Mouse (Mus musculus) kidney, embryonic 16.5 days (tissue): Measurements from ENCODE around the gene Dnajc21. TPM values are rescaled to one million over a fixed set of nuclear protein-coding genes. Genes with fewer than 3 reads are reported as not detected.
"Not testable (repeated sequence)": the region's sequence is repeated elsewhere in the genome, so short reads cannot be mapped to it uniquely, and the experiment has no call there.

Source experiments
- ATAC-seq: fragments of 200-750 bp; cut with Nextera tagmentation; 2 replicates; pipeline ENCODE4 v1.8.0; 2017; ENCODE audit warnings: moderate TSS enrichment; ENCODE audit not compliant: low FRiP score, low TSS enrichment
- H3K27ac ChIP-seq: fragments of 300-500 bp; sonication (generic); 2 replicates; pipeline ENCODE4 v1.5.1; 2014; ENCODE audit warnings: low read length
- H3K27me3 ChIP-seq: fragments of 300-500 bp; sonication (generic); 2 replicates; pipeline ENCODE4 v1.6.1; 2014; ENCODE audit warnings: low read length, control low read depth, mixed read lengths; ENCODE audit not compliant: insufficient read depth
- H3K36me3 ChIP-seq: fragments of 300-500 bp; sonication (generic); 2 replicates; pipeline ENCODE4 v1.6.1; 2014; ENCODE audit warnings: low read length, control low read depth, mixed read lengths; ENCODE audit not compliant: insufficient read depth
- H3K4me1 ChIP-seq: fragments of 300-500 bp; sonication (generic); 2 replicates; pipeline ENCODE4 v1.6.1; 2014; ENCODE audit warnings: low read length, control low read depth, mixed read lengths; ENCODE audit not compliant: insufficient read depth
- H3K4me2 ChIP-seq: fragments of 300-500 bp; sonication (generic); replicated peaks from 2 replicates; pipeline ENCODE4 v1.6.1; 2014; ENCODE audit warnings: low read depth, low read length
- H3K4me3 ChIP-seq: fragments of 300-500 bp; sonication (generic); 2 replicates; pipeline ENCODE4 v1.5.1; 2014; ENCODE audit warnings: mild to moderate bottlenecking, low read length
- H3K9ac ChIP-seq: fragments of 300-500 bp; sonication (generic); replicated peaks from 2 replicates; pipeline ENCODE4 v1.6.1; 2014; ENCODE audit warnings: low read length
- H3K9me3 ChIP-seq: fragments of 300-500 bp; sonication (generic); 2 replicates; pipeline ENCODE4 v1.6.1; 2016; ENCODE audit warnings: low read length, control low read depth
- WGBS: fragments of 180-500 bp; shearing (Covaris S2); extraction: QIAGEN DNeasy Blood & Tissue Kit; methylation state at CpG from one replicate; pipeline ENCODE4 v1.1.7; 2014; 5-methylcytosine and 5-hydroxymethylcytosine counted together
- polyA plus RNA-seq: library from polyadenylated mRNA; unstranded; fragments of >200 nt; fragmentation: Nextera tagmentation; extraction: Ambion mirVana; gene quantifications from 2 replicates; pipeline ENCODE4 v1.2.1, GENCODE M21; 2015

Gene Dnajc21
- polyA plus RNA-seq, result 7.8 and 9.1 TPM in 2 replicates

- Histone ChIP-seq H3K27me3 (no peaks in the 10 kb centered on the region), H3K4me1 (peaks cover 10% of the 10 kb centered on the region), H3K36me3 (peaks cover 6% of the 10 kb centered on the region), H3K4me3 (peak within 1 kb of the TSS; percentile 89), H3K4me2 (peak within 1 kb of the TSS; percentile 95), H3K9me3 (no peaks in the 10 kb centered on the region), H3K27ac (peak within 1 kb of the TSS; percentile 80), H3K9ac (peak within 1 kb of the TSS; percentile 88)
- 0% methylated on average over 23 of the region's 87 CpGs for WGBS
- ATAC-seq, result peak; percentile 98
Observed at GRCm38 (mm10) chr15:10470151-10470831, at the start of gene Dnajc21. Dnajc21 (minus strand) TSS chr15:10470516.

DNA sequence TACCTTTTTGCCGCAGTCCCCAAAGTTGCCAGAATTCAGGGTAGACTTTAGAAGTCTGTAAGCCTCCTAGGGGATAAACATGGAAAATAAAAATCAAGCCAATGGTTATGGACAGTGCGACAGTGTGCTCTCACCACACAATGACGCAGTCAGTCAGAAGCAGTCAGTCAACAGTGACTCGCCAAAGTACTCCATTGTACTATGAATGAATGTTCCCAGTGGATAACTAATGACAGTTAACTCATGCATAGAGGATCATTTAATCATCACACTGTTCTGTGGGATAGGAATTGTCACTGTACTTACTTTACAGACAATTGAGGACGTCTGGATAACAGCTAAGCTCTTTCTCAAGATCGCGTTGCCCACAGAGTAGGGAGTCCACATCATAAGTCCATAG, 44.9 kb upstream of the Dnajc21 start:
- no peak for ATAC-seq
- 86% methylated on average over 7 of the region's 7 CpGs for WGBS
- Histone ChIP-seq H3K27ac (no peak overlapping the region), H3K4me2 (no peak overlapping the region), H3K36me3 (no peaks in the 10 kb centered on the region), H3K4me3 (no peak overlapping the region), H3K27me3 (no peaks in the 10 kb centered on the region), H3K9me3 (no peaks in the 10 kb centered on the region), H3K9ac (no peak overlapping the region), H3K4me1 (no peaks in the 10 kb centered on the region)

GRCm38 (mm10) chr15:10506099-10506498, 35.8 kb upstream of the Dnajc21 start:
- no peak overlapping the region for H3K27ac ChIP-seq
- no peak for ATAC-seq
- 27% methylated on average over 11 of the region's 11 CpGs for WGBS
- H3K27me3 ChIP-seq, result no peaks in the 10 kb centered on the region
- no peaks in the 10 kb centered on the region for H3K9me3 ChIP-seq
- no peaks in the 10 kb centered on the region for H3K36me3 ChIP-seq
- H3K4me1 ChIP-seq, result 0 out of 2 replicates have a peak, but pooled peaks cover 3% of the 10 kb centered on the region
- H3K4me3 ChIP-seq, result no peak overlapping the region
- no peak overlapping the region for H3K4me2 ChIP-seq
- H3K9ac ChIP-seq, result no peak overlapping the region

- 57% methylated on average over 11 of the region's 11 CpGs for WGBS
- H3K4me3 ChIP-seq, result no peak overlapping the region
- H3K27ac ChIP-seq, result no peak overlapping the region
- H3K4me2 ChIP-seq, result no peak overlapping the region
- H3K4me1 ChIP-seq, result 0 out of 2 replicates have a peak, but pooled peaks cover 2% of the 10 kb centered on the region
- H3K9ac ChIP-seq, result no peak overlapping the region
- peaks cover 3% of the 10 kb centered on the region; the same call in 1 of the 2 replicates for H3K36me3 ChIP-seq
- peak; percentile 31; the same call in 1 of the 2 replicates for ATAC-seq
- no peaks in the 10 kb centered on the region for H3K9me3 ChIP-seq
- H3K27me3 ChIP-seq, result no peaks in the 10 kb centered on the region
Observed at GRCm38 (mm10) chr15:10500838-10501719, 30.8 kb upstream of the Dnajc21 start.

GRCm38 (mm10) chr15:10500035-10500434, 29.7 kb upstream of the Dnajc21 start:
- H3K4me2 ChIP-seq, result no peak overlapping the region
- H3K27ac ChIP-seq, result no peak overlapping the region
- WGBS, result 83% methylated on average over 5 of the region's 5 CpGs
- H3K4me1 ChIP-seq, result no peaks in the 10 kb centered on the region
- H3K9ac ChIP-seq, result no peak overlapping the region
- no peak for ATAC-seq
- H3K27me3 ChIP-seq, result no peaks in the 10 kb centered on the region
- peaks cover 6% of the 10 kb centered on the region; the same call in 1 of the 2 replicates for H3K36me3 ChIP-seq
- no peaks in the 10 kb centered on the region for H3K9me3 ChIP-seq
- H3K4me3 ChIP-seq, result no peak overlapping the region

GRCm38 (mm10) chr15:10499593-10499992, 29.3 kb upstream of the Dnajc21 start:
- Histone ChIP-seq H3K4me3 (no peak overlapping the region), H3K9me3 (no peaks in the 10 kb centered on the region), H3K27me3 (no peaks in the 10 kb centered on the region), H3K36me3 (peaks cover 6% of the 10 kb centered on the region; the same call in 1 of the 2 replicates), H3K4me1 (no peaks in the 10 kb centered on the region), H3K27ac (no peak overlapping the region), H3K9ac (no peak overlapping the region), H3K4me2 (no peak overlapping the region)
- ATAC-seq, result no peak
- 76% methylated on average over 5 of the region's 5 CpGs for WGBS

GRCm38 (mm10) chr15:10496696-10497095, 26.4 kb upstream of the Dnajc21 start:
- not testable (repeated sequence) for H3K9me3 ChIP-seq, H3K4me2 ChIP-seq, H3K27me3 ChIP-seq, H3K27ac ChIP-seq, H3K9ac ChIP-seq, H3K4me3 ChIP-seq, H3K4me1 ChIP-seq, ATAC-seq
- WGBS, result 100% methylated on average over 1 of the region's 1 CpGs
- H3K36me3 ChIP-seq, result peaks cover 24% of the 10 kb centered on the region

DNA sequence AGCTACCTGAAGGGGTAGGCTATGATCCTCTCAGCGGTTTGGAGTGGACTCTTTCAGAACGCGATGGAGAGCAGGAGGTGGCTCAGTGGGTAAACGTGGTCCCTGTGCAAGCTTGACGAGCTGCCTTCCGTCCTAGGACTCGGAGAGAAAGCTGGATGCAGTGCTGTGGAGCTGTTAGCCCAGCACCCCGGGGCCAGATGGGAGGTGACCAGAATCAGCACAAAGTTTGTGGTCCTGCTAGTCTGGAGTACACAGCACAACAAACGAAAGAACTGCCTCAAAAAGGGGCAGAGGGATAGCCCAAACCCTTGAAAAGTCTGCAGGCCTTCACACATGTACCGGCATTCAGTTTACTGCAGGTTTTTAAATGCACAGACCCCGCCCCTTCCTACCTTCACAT, 25.6 kb upstream of the Dnajc21 start:
- Histone ChIP-seq H3K27me3 (no peaks in the 10 kb centered on the region), H3K4me3 (no peak overlapping the region), H3K9me3 (no peaks in the 10 kb centered on the region), H3K4me1 (no peaks in the 10 kb centered on the region), H3K36me3 (peaks cover 28% of the 10 kb centered on the region), H3K27ac (no peak overlapping the region), H3K9ac (no peak overlapping the region), H3K4me2 (no peak overlapping the region)
- WGBS, result 95% methylated on average over 11 of the region's 11 CpGs
- ATAC-seq, result no peak

- ATAC-seq, result no peak
- H3K36me3 ChIP-seq, result peaks cover 27% of the 10 kb centered on the region
- WGBS, result 92% methylated on average over 5 of the region's 5 CpGs
Observed at GRCm38 (mm10) chr15:10490101-10490500, 19.8 kb upstream of the Dnajc21 start.

More at GRCm38 (mm10) chr15:10490101-10490500, 19.8 kb upstream of the Dnajc21 start:
- H3K4me3 ChIP-seq, result no peak overlapping the region
- no peak overlapping the region for H3K4me2 ChIP-seq
- peaks cover 7% of the 10 kb centered on the region for H3K4me1 ChIP-seq
- no peak overlapping the region for H3K27ac ChIP-seq
- no peak overlapping the region for H3K9ac ChIP-seq
- H3K27me3 ChIP-seq, result no peaks in the 10 kb centered on the region
- no peaks in the 10 kb centered on the region for H3K9me3 ChIP-seq
